Mouse (Mus musculus): ENCODE results near the gene Phf14.
"Not testable (repeated sequence)": the region's sequence is repeated elsewhere in the genome, so short reads cannot be mapped to it uniquely, and the experiment has no call there.

Gene Phf14

GRCm38 (mm10) chr6:12089439-12089992 lies 181.9 kb downstream of the Phf14 start:
- no peak for DNase-seq (ENCODE audit: low spot score in 2 of 2)

GRCm38 (mm10) chr6:12095716-12096115 lies 188.1 kb downstream of the Phf14 start:
- DNase-seq (ENCODE audit: low spot score in 2 of 2) = no peak

GRCm38 (mm10) chr6:12097125-12097524 lies 189.5 kb downstream of the Phf14 start:
- DNase-seq (ENCODE audit: low spot score in 2 of 2) = no peak

- DNase-seq (ENCODE audit: low spot score in 2 of 2) = peak in 1 of 2 experiments; percentile 31
Measured at GRCm38 (mm10) chr6:12105144-12105543, 197.5 kb downstream of the Phf14 start.

- no peak for DNase-seq (ENCODE audit: low spot score in 2 of 2)
Measured at GRCm38 (mm10) chr6:12107326-12107725, 199.7 kb downstream of the Phf14 start.

GRCm38 (mm10) chr6:12107786-12108185 lies 200.2 kb downstream of the Phf14 start:
- no peak for DNase-seq (ENCODE audit: low spot score in 2 of 2)

- DNase-seq (ENCODE audit: low spot score in 2 of 2) = no peak
Measured at GRCm38 (mm10) chr6:12116926-12117818, 209.6 kb downstream of the Phf14 start.

- no peak for DNase-seq (ENCODE audit: low spot score in 2 of 2)
Measured at GRCm38 (mm10) chr6:12117819-12118570, 210.4 kb downstream of the Phf14 start.

- DNase-seq (ENCODE audit: low spot score in 2 of 2) = no peak
Measured at GRCm38 (mm10) chr6:12122759-12123158, 215.2 kb downstream of the Phf14 start.

- peak in 1 of 2 experiments; percentile 62 for DNase-seq (ENCODE audit: low spot score in 2 of 2)
Measured at GRCm38 (mm10) chr6:12125031-12125803, 217.6 kb downstream of the Phf14 start.

- DNase-seq (ENCODE audit: low spot score in 2 of 2) = not testable (repeated sequence)
Measured at GRCm38 (mm10) chr6:12126601-12127000, 219.0 kb downstream of the Phf14 start.

- DNase-seq (ENCODE audit: low spot score in 2 of 2) = no peak
Measured at GRCm38 (mm10) chr6:12127287-12127686, 219.7 kb downstream of the Phf14 start.
